Mouse (Mus musculus): ENCODE results near the gene Cbx8. TPM values are rescaled to one million over a fixed set of nuclear protein-coding genes. Genes with fewer than 3 reads are reported as not detected.

Cbx8 gene
- polyA plus RNA-seq, 1 experiment, result 4.2 TPM

DNA sequence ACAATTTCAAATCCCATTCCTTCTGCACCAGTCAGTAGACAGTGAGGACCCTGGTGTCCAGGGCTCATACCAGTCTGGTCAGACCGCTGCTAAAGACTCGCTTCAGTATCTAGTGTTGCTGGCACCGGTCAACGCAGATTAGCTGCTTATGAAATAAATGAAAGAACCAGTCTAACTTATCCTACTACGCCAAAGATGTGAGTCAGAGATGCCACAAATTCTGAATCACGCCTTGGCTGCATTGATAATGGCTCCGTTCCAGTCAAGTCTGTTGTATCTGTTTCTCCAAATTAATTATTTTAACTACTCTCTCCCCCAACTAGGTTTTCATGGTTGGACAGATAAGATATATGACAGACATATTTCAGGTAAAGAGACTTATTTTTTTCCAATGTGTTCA lies 19.6 kb downstream of the Cbx8 start:
- TF ChIP-seq CTCF (IDR thresholded peaks at IDR 0.05; ENCODE audit: borderline replicate concordance, insufficient read depth, low read length) (no peak), POLR2A (IDR thresholded peaks at IDR 0.05; ENCODE audit: low read depth, low read length) (no peak)
- Histone ChIP-seq H3K27ac (ENCODE audit: insufficient read depth, low read length) (no peak overlapping the region), H3K4me3 (ENCODE audit: insufficient read depth, low read length) (no peak overlapping the region), H3K4me1 (ENCODE audit: control insufficient read depth, insufficient read depth, low read length) (peaks cover 8% of the 10 kb centered on the region)

DNA sequence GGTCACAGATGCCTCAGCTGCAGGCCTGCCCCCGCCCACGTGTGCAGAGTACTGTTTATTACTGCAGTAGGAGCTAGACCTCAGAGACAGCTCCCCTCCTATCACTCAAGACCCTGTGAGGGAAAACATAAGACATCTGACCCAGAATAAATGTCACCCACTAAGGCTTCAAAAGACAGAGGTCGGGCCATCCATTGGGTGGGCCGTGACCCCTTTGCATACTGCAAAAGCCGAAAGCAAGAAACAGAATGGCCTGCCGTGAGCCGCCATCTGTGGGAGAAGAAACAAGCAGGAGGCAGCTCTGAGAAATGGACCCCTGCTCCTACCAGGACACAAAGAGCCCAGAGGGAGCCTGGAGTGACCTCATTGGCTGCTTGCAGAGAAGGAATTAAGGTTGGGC lies 23.3 kb downstream of the Cbx8 start:
- no peak overlapping the region for H3K27ac ChIP-seq (ENCODE audit: insufficient read depth, low read length)
- H3K4me3 ChIP-seq (ENCODE audit: insufficient read depth, low read length), result no peak overlapping the region
- 0 out of 2 replicates have a peak, but pooled peaks cover 2% of the 10 kb centered on the region for H3K4me1 ChIP-seq (ENCODE audit: control insufficient read depth, insufficient read depth, low read length)
- TF ChIP-seq POLR2A (IDR thresholded peaks at IDR 0.05; ENCODE audit: low read depth, low read length), result no peak
- no peak for TF ChIP-seq CTCF (IDR thresholded peaks at IDR 0.05; ENCODE audit: borderline replicate concordance, insufficient read depth, low read length)

GRCm38 (mm10) chr11:119014455-119014854 lies 26.3 kb downstream of the Cbx8 start:
- TF ChIP-seq CTCF (IDR thresholded peaks at IDR 0.05; ENCODE audit: borderline replicate concordance, insufficient read depth, low read length) (no peak), POLR2A (IDR thresholded peaks at IDR 0.05; ENCODE audit: low read depth, low read length) (no peak)
- H3K4me3 ChIP-seq (ENCODE audit: insufficient read depth, low read length), result no peak overlapping the region
- no peaks in the 10 kb centered on the region for H3K4me1 ChIP-seq (ENCODE audit: control insufficient read depth, insufficient read depth, low read length)
- H3K27ac ChIP-seq (ENCODE audit: insufficient read depth, low read length), result no peak overlapping the region

- H3K4me3 ChIP-seq (ENCODE audit: insufficient read depth, low read length), result no peak overlapping the region
- no peak overlapping the region for H3K27ac ChIP-seq (ENCODE audit: insufficient read depth, low read length)
- H3K4me1 ChIP-seq (ENCODE audit: control insufficient read depth, insufficient read depth, low read length), result no peaks in the 10 kb centered on the region
- TF ChIP-seq POLR2A (IDR thresholded peaks at IDR 0.05; ENCODE audit: low read depth, low read length), result no peak
- TF ChIP-seq CTCF (IDR thresholded peaks at IDR 0.05; ENCODE audit: borderline replicate concordance, insufficient read depth, low read length), result no peak
Observed at GRCm38 (mm10) chr11:119007461-119008456, 33.0 kb downstream of the Cbx8 start.

- H3K4me3 ChIP-seq (ENCODE audit: insufficient read depth, low read length), result no peak overlapping the region
- H3K27ac ChIP-seq (ENCODE audit: insufficient read depth, low read length), result no peak overlapping the region
- no peak for TF ChIP-seq POLR2A (IDR thresholded peaks at IDR 0.05; ENCODE audit: low read depth, low read length)
- no peak for TF ChIP-seq CTCF (IDR thresholded peaks at IDR 0.05; ENCODE audit: borderline replicate concordance, insufficient read depth, low read length)
- H3K4me1 ChIP-seq (ENCODE audit: control insufficient read depth, insufficient read depth, low read length), result no peaks in the 10 kb centered on the region
Observed at GRCm38 (mm10) chr11:119006462-119006861, 34.3 kb downstream of the Cbx8 start.

DNA sequence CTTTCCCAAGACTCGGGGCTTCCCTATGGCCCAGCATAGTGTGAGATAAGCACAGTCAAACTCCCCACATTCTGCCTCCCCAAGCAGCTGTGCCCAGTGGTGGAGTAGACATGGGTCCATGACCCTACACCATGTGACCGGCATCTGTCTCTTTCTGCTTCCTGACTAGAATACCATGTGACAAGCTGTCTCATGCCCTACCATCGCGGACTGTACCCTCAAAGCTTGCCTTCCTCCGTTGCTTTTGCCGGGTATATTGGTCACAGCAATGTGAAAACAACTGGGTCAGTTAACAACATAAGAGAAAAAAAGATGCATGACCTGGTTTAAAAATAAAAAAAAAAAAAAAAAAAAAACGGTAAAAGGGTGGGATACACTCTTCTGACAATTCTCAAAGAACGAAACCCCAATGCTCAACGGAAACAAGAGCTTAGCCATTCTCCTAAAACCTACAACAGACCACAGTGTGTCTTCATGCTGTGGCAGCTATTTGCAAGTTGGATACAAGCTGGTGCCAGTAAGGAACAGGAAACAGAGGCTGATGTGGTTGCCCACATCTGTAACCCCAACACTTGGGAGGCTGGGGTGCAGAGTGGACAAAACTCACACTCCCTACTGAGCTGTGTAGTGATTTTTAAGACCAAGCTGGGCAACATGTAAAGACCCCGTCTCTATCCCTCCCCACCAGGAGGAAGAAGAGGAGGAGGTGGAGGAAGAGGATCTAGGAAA lies 35.1 kb downstream of the Cbx8 start:
- no peak for TF ChIP-seq POLR2A (IDR thresholded peaks at IDR 0.05; ENCODE audit: low read depth, low read length)
- no peak for TF ChIP-seq CTCF (IDR thresholded peaks at IDR 0.05; ENCODE audit: borderline replicate concordance, insufficient read depth, low read length)
- H3K4me3 ChIP-seq (ENCODE audit: insufficient read depth, low read length), result no peak overlapping the region
- no peaks in the 10 kb centered on the region for H3K4me1 ChIP-seq (ENCODE audit: control insufficient read depth, insufficient read depth, low read length)
- H3K27ac ChIP-seq (ENCODE audit: insufficient read depth, low read length), result no peak overlapping the region

DNA sequence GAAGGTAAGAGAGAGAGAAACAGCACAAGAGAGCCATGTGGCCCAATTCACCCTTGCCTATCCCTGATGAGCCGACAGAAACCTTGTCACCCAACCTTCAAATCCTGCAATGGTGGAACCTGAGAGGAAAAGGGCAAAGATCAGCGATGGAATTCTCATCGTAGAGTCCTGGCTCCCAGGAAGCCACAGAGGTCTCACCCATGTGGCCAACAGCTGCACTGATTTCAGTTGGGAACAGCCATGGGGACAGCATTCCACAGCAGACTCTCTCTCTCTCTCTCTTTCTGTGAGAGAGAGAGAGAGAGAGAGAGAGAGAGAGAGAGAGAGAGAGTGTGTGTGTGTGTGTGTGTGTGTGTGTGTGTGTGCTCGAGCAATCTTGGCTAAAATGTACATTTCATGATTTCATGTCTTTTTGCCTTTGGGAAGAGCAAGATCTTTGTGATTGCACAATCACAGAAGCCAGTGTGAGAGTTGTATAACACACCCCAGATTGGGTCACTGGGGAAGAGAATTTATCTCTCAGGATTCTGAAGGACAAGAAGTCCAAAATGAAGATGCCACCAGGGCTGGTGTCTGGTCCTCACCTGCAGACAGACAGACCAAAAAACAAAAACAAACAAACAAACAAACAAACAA lies 39.2 kb downstream of the Cbx8 start:
- Histone ChIP-seq H3K4me3 (ENCODE audit: insufficient read depth, low read length) (no peak overlapping the region), H3K27ac (ENCODE audit: insufficient read depth, low read length) (no peak overlapping the region), H3K4me1 (ENCODE audit: control insufficient read depth, insufficient read depth, low read length) (no peaks in the 10 kb centered on the region)
- TF ChIP-seq POLR2A (IDR thresholded peaks at IDR 0.05; ENCODE audit: low read depth, low read length), result no peak
- TF ChIP-seq CTCF (IDR thresholded peaks at IDR 0.05; ENCODE audit: borderline replicate concordance, insufficient read depth, low read length), result no peak

- Histone ChIP-seq H3K4me1 (ENCODE audit: control insufficient read depth, insufficient read depth, low read length) (no peaks in the 10 kb centered on the region), H3K27ac (ENCODE audit: insufficient read depth, low read length) (no peak overlapping the region), H3K4me3 (ENCODE audit: insufficient read depth, low read length) (no peak overlapping the region)
- no peak for TF ChIP-seq POLR2A (IDR thresholded peaks at IDR 0.05; ENCODE audit: low read depth, low read length)
- TF ChIP-seq CTCF (IDR thresholded peaks at IDR 0.05; ENCODE audit: borderline replicate concordance, insufficient read depth, low read length), result no peak
Observed at GRCm38 (mm10) chr11:119000877-119001276, 39.9 kb downstream of the Cbx8 start.

DNA sequence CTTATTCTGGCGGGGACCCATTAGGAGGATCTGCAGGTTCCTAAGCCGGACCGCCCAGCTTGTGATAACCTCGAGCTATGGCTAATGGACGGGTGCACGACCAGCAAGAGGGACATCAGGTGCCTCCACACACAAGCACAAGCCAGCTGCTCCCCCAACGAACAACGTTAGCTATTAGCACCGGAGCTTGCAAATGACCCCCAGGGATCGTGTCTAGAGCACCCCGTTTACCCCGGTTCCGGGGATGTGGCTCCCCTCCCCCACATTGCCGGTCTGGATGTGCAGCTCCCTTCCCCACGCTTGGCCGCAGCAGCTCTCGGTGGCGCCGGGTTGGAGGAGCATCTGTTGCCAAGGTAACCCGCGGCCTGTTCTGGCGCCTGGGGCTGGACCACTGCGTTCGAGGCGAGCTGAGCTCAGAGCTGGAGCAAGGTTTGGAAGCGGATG lies 41.4 kb downstream of the Cbx8 start:
- H3K4me1 ChIP-seq (ENCODE audit: control insufficient read depth, insufficient read depth, low read length), result no peaks in the 10 kb centered on the region
- no peak overlapping the region for H3K27ac ChIP-seq (ENCODE audit: insufficient read depth, low read length)
- TF ChIP-seq POLR2A (IDR thresholded peaks at IDR 0.05; ENCODE audit: low read depth, low read length), result no peak
- TF ChIP-seq CTCF (IDR thresholded peaks at IDR 0.05; ENCODE audit: borderline replicate concordance, insufficient read depth, low read length), result no peak
- no peak overlapping the region for H3K4me3 ChIP-seq (ENCODE audit: insufficient read depth, low read length)
